In the genomic region with DNA sequence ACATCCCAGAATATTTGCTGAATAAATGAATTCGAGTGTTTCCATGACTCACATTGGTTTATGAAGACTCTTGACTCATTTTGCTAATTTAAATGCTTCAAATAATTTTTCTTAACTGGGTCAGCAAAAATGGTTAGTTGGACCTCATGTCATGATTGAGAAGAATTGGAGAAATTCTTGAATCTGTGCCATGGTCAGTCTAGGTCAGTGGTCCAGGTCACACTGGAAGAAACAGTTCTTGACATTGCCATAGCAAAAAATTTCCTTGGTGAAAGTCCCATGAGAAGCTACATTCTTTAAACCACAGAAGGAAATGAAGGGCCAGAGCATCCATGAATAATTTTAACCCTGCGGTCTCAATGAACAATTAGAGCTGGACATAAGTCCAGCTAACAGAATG, we compare ENCODE assay signal across 26 mouse cellular contexts. TPM values are rescaled to one million over a fixed set of nuclear protein-coding genes. Genes with fewer than 3 reads are reported as not detected.
DNase-seq lines count a peak whose midpoint lies in the region; TF ChIP-seq lines count a peak whose summit lies in the region.
"Had no signal": no experiment of that assay in that cellular context is flagged by ENCODE, and none has a peak within 500 bp of the region (broad histone marks: within the 10 kb centered on the region; RNA-seq: fewer than 3 reads in every experiment).

No protein-coding gene starts in this region.

- H3K4me1 ChIP-seq in kidney, adult 2 months (ENCODE audit: control insufficient read depth, insufficient read depth, low read length) = no peaks in the 10 kb centered on the region
- peaks cover 2% of the 10 kb centered on the region for H3K4me1 ChIP-seq in embryonic fibroblast, embryonic 13.5 days (ENCODE audit: control insufficient read depth, insufficient read depth, low read length)
- H3K4me1 ChIP-seq: embryonic facial prominence, embryonic 13.5 days had no signal

- no peak overlapping the region for H3K4me3 ChIP-seq in kidney, adult 2 months (ENCODE audit: insufficient read depth, low read depth, low read length)
- H3K4me3 ChIP-seq in embryonic fibroblast, embryonic 13.5 days (ENCODE audit: insufficient read depth, low read length) = no peak overlapping the region
- H3K4me3 ChIP-seq: embryonic facial prominence, embryonic 10.5 days; embryonic facial prominence, embryonic 13.5 days; forebrain, embryonic 10.5 days; gastrocnemius, adult 2 months; heart, embryonic 13.5 days had no signal

- intact Hi-C loops in left cerebral cortex, postnatal 36 days (cut with DNase I) = no loop called here

- no peaks in the 10 kb centered on the region for H3K36me3 ChIP-seq in kidney, adult 2 months (ENCODE audit: control insufficient read depth, insufficient read depth, low read length)
- H3K36me3 ChIP-seq: heart, embryonic 13.5 days had no signal

- 88% methylated on average over 2 of the region's 2 CpGs for WGBS in kidney, adult 2 months

- H3K27me3 ChIP-seq in kidney, adult 2 months (replicated peaks; ENCODE audit: control insufficient read depth, insufficient read depth, low read length) = no peaks in the 10 kb centered on the region
- H3K27me3 ChIP-seq: embryonic facial prominence, embryonic 13.5 days; heart, embryonic 13.5 days had no signal

- no peak overlapping the region for H3K27ac ChIP-seq in kidney, adult 2 months (ENCODE audit: insufficient read depth, low read depth, low read length)
- peak overlapping the region; percentile 7; the same call in 1 of the 2 replicates for H3K27ac ChIP-seq in embryonic fibroblast, embryonic 13.5 days (ENCODE audit: insufficient read depth, low read length)
- H3K27ac ChIP-seq: embryonic facial prominence, embryonic 10.5 days; embryonic facial prominence, embryonic 13.5 days; forebrain, embryonic 10.5 days; gastrocnemius, adult 2 months; heart, embryonic 13.5 days; hindbrain, embryonic 14.5 days; hindbrain, postnatal 0 days had no signal

- no peak for TF ChIP-seq POLR2A in kidney, adult 2 months (IDR thresholded peaks at IDR 0.05; ENCODE audit: low read depth, low read length)
- TF ChIP-seq POLR2A in embryonic fibroblast, embryonic 13.5 days (IDR thresholded peaks at IDR 0.05; ENCODE audit: low read depth, low read length) = no peak

- no peak for TF ChIP-seq CTCF in kidney, adult 2 months (conservative IDR thresholded peaks at IDR 0.05; ENCODE audit: insufficient read depth, insufficient read length, low read depth, low read length)
- TF ChIP-seq CTCF in embryonic fibroblast, embryonic 13.5 days (IDR thresholded peaks at IDR 0.05; ENCODE audit: borderline replicate concordance, insufficient read depth, low read length) = no peak

- peak; percentile 74 for DNase-seq in kidney, adult 2 months
- no peak for DNase-seq in kidney, adult 18-20 months
- DNase-seq in Muller cell, postnatal 12 days (ENCODE audit: inconsistent ontology term) = peak; percentile 97
- DNase-seq in kidney, postnatal 36 days = peak; percentile 25 to 31
- DNase-seq in left cerebral cortex, postnatal 36 days (ENCODE audit: low spot score in 2 of 2) = no peak
- DNase-seq: adrenal gland, adult 8-10 months; adrenal gland, postnatal 25 days; cerebellum, adult 11-12 months; cerebellum, adult 8-10 months; cerebellum, postnatal 10 days; cerebellum, postnatal 36 days; embryo, embryonic 11 days; forebrain, postnatal 0 days; gastrocnemius, adult 2 months; gastrocnemius, postnatal 14 days; heart, adult 18-20 months; heart, postnatal 14 days; heart, postnatal 4 days had no signal

RNA-seq across cellular contexts. Expression of gene Hmgn3, which starts 30.8 kb away (rescaled TPM):
- 6.5 and 8.7 TPM in 2 replicates for polyA plus RNA-seq in kidney, adult 2 months (2012; rRNA removed)
- polyA plus RNA-seq in embryonic fibroblast, embryonic 13.5 days (2011; ENCODE audit: insufficient read length, low read depth, missing spikeins) = 67.2 and 95.4 TPM in 2 replicates
- 10 to 100 TPM; 68.1 to 82.2 TPM for total RNA-seq in left cerebral cortex, postnatal 36 days (2021)
- total RNA-seq: MEL had no signal

Comparison
In these comparisons a context has a peak if more than half of its experiments do, and no peak if none do; other contexts are left out.
1. DNase-seq: peak in kidney, adult 2 months (single experiment), Muller cell, postnatal 12 days (single experiment) and kidney, postnatal 36 days (2 of 2); none in kidney, adult 18-20 months (single experiment) and left cerebral cortex, postnatal 36 days (0 of 2).